Mouse (Mus musculus) left cerebral cortex, adult 6 months (tissue): ENCODE data around the gene Trpc6. TPM values are rescaled to one million over a fixed set of nuclear protein-coding genes. Genes with fewer than 3 reads are reported as not detected.

Experiments used
- long read RNA-seq, 2 experiments: library from polyadenylated mRNA; unstranded; transcript quantifications; one replicate each; pipeline ENCODE4 v2.0.0; 2019 to 2020
- polyA plus RNA-seq: library from polyadenylated mRNA; unstranded; fragments of <200 nt; fragmentation: Nextera tagmentation; gene quantifications from 2 replicates; pipeline ENCODE4 v1.2.3, GENCODE M21; 2021

Gene Trpc6
- 4.9 and 7.2 TPM in 2 replicates for polyA plus RNA-seq
- long read RNA-seq, experiment 1, transcript Trpc6-201 (13 exons, 3,259 nt), result major isoform, 23 of 43 reads
- long read RNA-seq, experiment 1, partial matches to known transcripts, result 10 of 43 reads
- long read RNA-seq, experiment 1, other reads (novel, unspliced or antisense), result 7 of 43 reads
- long read RNA-seq, experiment 2, partial matches to known transcripts, result 5 of 6 reads
- long read RNA-seq, experiment 2, other reads (novel, unspliced or antisense), result 0 of 6 reads

DNA sequence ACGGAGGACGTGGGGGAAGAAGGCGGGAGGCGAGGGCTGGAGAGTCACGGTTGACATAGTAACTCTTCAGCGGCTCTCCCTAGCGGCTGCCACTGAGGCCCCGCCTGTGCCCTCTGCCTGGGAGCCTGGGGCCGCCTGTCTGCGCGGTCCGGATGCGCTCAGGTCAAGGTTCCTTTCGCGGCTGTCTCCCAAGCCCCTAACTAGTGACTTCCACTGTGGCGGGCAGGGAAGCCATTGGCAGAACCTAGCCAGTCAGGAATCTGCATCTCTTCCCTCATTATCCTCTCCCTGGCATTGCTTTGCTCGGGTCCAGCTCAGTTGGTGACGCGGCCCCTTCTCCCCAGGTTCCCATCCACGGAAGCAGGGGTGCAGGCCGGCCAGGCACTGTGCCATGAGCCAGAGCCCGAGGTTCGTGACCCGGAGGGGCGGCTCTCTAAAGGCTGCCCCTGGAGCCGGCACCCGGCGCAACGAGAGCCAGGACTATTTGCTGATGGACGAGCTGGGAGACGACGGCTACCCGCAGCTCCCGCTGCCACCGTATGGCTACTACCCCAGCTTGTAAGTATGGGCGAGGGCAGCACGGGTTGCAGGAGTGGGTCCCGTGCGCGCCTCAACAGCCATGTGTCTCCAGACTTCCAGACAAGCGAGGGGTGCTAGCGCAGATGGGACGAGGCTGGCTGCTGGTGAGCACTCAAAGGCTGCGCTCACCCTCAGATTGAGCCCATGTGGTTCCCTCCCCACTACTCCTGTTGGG lies at the start of gene Trpc6:
TSS of gene Trpc6 (plus strand) at position 102 of the 754 bp plus-strand sequence.

